Mouse (Mus musculus): ENCODE results near the gene Mylk.

The Mylk gene

DNA sequence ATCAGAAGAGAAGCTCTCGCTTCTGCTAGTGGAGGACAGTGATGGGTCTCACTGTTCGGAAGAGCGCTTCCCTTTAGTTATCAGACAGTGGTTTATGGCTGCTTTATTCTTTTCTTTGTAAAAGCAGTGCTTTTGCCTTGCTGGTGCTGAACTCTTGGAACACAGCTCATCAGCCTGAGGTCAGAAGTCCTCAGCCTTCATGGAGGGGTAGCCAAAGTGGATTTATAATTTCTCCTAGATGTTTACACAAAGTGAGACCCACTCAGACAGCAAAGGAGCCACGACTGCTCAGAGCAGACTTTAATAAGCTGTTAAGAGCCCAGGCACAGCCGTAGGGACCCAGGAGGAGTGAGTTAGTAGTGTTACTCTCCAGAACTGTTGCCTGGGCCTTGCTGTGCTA, 194.9 kb downstream of the Mylk start:
- in situ Hi-C loops (cut with MboI, MseI), result no loop called here

DNA sequence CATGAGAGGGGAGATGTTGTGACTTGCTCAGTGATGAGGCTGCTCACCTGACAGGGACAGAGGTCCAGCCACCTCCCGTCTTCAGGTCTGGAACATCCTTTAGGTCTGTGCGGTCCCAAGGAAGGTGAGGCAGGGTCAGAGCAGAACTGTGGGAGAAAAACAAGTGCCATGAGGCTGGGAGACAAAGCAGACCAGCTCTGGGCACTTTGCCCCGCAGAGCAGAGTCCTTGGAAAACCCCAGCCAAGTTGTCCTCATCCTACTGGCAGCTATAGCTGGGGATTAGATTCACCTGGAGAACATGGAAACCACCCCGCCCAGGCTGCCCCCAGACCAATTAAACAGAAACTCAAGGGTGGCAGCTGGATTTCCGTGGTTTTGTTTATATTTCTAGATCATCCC, 195.4 kb downstream of the Mylk start:
- in situ Hi-C loops (cut with MboI, MseI), result no loop called here

GRCm38 (mm10) chr16:34941915-34942314, 196.9 kb downstream of the Mylk start:
- in situ Hi-C loops (cut with MboI, MseI), result no loop called here

GRCm38 (mm10) chr16:34946301-34946700, 201.3 kb downstream of the Mylk start:
- in situ Hi-C loops (cut with MboI, MseI), result no loop called here

DNA sequence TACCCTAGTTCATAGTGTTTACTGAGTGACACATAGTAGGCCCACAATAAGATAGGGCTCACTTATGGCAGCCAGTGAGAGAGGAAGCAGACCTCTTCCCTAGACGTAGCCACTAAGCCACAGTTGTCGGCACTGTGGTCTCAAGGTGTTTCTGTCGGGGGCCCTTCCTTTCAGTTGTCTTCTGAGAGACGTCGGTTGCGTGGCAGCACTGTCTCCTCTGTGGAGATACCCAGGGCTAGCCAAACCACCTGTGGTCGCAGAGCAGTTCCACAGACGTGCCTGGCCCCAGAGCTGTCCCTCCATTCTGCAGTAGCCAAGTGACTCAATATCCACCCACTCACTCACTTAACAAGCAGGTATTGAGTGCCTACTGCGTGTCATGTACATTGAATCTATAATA, 205.9 kb downstream of the Mylk start:
- in situ Hi-C loops (cut with MboI, MseI), result no loop called here

DNA sequence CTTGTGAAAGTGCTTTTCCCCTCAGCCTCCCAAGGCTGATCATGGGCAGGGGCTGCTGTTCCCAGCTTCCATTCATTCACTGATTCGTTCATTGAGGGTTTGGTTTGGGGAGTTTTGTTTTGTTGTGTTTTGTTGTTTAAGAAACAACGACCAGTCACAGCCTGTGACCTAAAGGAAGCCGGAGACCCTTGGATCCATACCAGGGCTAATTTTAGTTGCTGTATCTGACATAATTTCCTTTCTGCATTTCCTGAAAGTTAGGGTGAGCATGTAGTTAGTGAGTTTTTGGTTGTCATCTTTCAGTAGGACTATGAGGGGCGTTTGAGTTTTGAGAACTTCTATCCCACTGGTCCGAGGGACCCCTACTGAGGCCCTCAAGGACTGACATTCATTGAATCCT, 207.2 kb downstream of the Mylk start:
- in situ Hi-C loops (cut with MboI, MseI), result no loop called here

GRCm38 (mm10) chr16:34952798-34953197, 207.8 kb downstream of the Mylk start:
- in situ Hi-C loops (cut with MboI, MseI), result no loop called here

DNA sequence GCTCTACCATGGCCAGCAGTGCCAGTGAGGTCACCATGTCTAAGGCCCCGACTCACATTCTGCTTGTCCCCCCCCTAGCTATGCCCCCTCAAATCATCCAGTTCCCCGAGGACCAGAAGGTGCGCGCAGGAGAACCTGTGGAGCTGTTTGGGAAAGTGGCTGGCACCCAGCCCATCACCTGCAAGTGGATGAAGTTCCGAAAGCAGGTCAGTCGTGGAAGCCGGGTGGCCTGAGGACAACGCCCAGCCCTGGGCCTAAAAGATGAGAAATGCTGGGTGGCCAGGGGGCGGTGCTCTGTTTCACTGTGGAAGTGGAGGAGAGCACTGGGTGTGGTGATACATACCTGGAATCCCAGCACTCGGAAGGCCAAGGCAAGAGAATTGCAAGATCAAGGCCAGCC, 208.5 kb downstream of the Mylk start:
- in situ Hi-C loops (cut with MboI, MseI), result no loop called here

DNA sequence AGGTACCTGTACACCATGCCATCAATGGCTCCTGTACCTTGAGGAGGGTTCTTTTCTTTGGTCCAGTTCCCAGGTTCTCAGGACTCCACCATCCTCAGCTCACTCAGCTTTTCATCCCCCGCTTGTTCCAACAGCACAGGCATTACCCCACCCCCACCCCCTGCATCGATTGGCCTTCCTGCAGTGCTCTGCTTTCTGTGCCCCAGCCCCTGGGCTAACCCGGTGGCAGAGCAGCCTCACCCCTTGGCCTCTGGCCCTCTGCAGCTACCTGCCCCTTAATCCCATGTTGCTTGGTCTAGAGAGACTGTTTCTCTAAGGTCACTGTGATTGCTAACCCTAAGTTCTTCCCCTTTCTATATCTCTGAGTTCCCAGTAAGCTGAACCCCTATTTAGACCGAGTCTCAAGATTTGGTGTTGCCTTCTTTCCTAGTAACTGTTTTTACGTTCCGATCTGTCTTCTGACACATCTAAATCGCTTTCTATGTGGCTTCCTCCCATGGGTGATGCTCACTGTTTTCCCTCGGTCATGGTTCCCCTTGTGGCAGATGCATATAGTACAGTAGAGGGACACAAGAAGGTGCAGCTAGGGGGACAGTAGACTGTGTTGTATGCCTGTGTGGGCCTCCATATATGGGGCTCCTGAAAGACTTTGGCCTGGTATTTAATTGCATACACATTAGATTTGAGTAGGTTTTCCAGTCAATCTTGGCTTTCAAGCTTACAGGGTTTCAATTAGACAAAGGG, 212.6 kb downstream of the Mylk start:
- in situ Hi-C loops (cut with MboI, MseI), result no loop called here

- in situ Hi-C loops (cut with MboI, MseI), result no loop called here
These were observed 213.7 kb downstream of the Mylk start for GRCm38 (mm10) chr16:34958667-34959066.

DNA sequence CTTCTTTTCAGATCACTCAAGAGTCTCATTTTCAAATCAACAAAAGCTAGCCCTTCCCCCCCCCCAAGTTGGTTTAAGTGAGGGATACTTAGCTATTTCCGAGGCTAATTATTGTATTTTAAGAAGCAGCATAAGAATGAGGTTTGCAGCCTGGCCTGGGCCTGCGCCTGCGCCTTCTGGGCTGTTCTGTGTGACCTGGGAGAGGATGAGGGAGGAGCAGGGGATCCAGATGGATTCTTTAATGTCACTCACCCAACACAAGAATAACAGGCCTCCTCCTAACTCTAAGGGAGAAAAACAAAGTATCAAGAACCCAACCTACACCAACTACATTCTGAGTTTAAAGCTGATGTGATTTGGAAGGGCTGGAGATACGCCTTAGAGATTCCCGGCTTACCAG, 214.3 kb downstream of the Mylk start:
- in situ Hi-C loops (cut with MboI, MseI), result no loop called here

DNA sequence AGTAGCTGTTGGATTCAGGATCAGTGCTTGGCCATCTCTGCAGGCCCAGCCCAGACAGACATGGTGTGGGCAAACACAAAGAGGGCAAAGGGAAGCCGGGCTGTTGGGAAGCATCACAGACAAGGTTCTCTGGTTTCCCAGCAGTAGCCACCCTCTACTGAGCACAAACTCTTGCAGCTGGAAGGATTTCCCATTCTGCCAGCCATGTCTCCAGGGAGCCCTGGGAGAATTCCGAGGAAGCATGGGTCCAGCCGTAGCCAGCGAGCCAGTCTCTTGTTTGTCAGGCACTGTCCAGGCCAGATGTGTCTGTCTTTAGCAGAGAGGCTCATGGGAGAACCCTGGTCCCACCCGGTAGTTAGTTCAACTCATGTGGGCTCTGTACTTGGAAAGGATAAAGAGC, 215.2 kb downstream of the Mylk start:
- in situ Hi-C loops (cut with MboI, MseI), result no loop called here

DNA sequence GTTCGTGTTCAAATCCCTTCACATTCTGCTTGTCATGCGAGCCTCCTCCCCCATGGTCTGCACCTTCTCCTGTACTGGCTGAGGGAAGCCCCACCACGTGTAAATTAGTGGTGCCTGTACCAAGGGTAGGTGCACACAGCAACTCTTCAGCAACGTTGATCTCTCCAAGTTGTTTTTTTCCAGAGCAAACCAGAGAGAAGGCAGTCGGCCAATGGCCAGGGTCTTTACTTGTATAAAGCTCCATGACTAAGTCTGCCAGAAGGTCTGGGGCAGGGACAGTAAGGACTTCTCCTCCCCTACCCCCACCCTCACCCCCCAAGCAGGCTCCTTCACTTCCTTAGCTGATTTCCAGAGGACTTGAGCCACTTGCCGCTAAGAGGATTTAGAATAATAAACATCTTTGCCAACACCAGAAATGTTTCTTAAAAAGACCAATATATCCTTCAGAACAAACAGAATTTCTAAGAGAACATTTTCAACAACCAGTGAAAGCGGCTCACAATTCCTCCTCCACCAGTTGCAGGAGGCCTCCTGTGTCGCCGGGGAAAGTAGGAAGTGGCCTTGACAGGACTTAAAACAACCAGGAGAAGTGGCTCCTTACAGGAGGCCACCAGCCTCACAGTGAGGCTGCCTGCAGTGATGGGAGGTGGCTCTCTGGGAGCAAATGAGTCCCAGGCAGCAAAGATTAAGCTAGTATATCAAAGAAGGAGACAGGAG, 216.0 kb downstream of the Mylk start:
- in situ Hi-C loops (cut with MboI, MseI), result no loop called here

- in situ Hi-C loops (cut with MboI, MseI), result no loop called here
These were observed 217.3 kb downstream of the Mylk start for GRCm38 (mm10) chr16:34962322-34962721.

- in situ Hi-C loops (cut with MboI, MseI), result no loop called here
These were observed 218.0 kb downstream of the Mylk start for GRCm38 (mm10) chr16:34963008-34963407.

- in situ Hi-C loops (cut with MboI, MseI), result loop anchor here (5.0 kb wide), 1 partner anchor 59 kb away; no protein-coding TSS in a partner anchor
These were observed 221.6 kb downstream of the Mylk start for GRCm38 (mm10) chr16:34966620-34967081.

- in situ Hi-C loops (cut with MboI, MseI), result loop anchor here (5.0 kb wide), 1 partner anchor 60 kb away; no protein-coding TSS in a partner anchor
These were observed 222.2 kb downstream of the Mylk start for GRCm38 (mm10) chr16:34967120-34967800.

DNA sequence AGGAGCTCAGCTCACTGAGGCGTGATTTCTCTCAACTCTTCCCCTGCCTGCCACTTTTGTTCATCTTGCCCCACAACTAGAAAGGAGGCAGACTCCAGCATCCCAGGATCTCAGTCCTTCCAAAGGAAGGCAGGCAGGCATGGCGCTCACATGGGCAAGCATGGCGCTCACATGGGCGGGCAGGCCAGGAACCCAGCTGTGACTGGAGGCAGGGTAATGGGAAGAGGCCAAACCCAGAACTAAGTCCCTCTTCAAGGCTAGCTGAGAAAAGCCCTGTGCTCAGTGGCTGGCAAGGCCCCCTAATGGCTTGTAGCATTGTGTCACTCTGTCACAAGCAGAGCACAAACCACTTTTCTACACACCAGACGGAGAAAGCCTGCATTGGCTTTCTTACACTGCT, 223.2 kb downstream of the Mylk start:
- in situ Hi-C loops (cut with MboI, MseI), result loop anchor here (5.0 kb wide), 1 partner anchor 61 kb away; no protein-coding TSS in a partner anchor

GRCm38 (mm10) chr16:34972471-34972870, 227.5 kb downstream of the Mylk start:
- in situ Hi-C loops (cut with MboI, MseI), result no loop called here

- in situ Hi-C loops (cut with MboI, MseI), result no loop called here
These were observed 230.5 kb downstream of the Mylk start for GRCm38 (mm10) chr16:34975544-34975943.

- in situ Hi-C loops (cut with MboI, MseI), result no loop called here
These were observed 231.6 kb downstream of the Mylk start for GRCm38 (mm10) chr16:34976630-34977029.

- in situ Hi-C loops (cut with MboI, MseI), result no loop called here
These were observed 233.0 kb downstream of the Mylk start for GRCm38 (mm10) chr16:34978018-34978417.
